Mouse (Mus musculus): ENCODE data around the gene Polr3b.

- TF ChIP-seq POLR2A (IDR thresholded peaks at IDR 0.05; ENCODE audit: low read depth, low read length), result no peak
- no peak for TF ChIP-seq CTCF (conservative IDR thresholded peaks at IDR 0.05; ENCODE audit: insufficient read depth, insufficient read length, low read depth, low read length)
Observed at GRCm38 (mm10) chr10:84648911-84649310, 26.8 kb downstream of the Polr3b start.
